Mouse (Mus musculus) kidney, embryonic 15.5 days (tissue): ENCODE results near the gene Vps9d1. TPM values are rescaled to one million over a fixed set of nuclear protein-coding genes. Genes with fewer than 3 reads are reported as not detected.
A peak's percentile ranks its signal among the peaks of the same experiment; 100 is the strongest.

Source experiments
- ATAC-seq: fragments of 200-750 bp; cut with Nextera tagmentation; replicated peaks from 2 replicates; pipeline ENCODE4 v1.8.0; 2017; ENCODE audit warnings: moderate TSS enrichment; ENCODE audit not compliant: low FRiP score
- H3K27ac ChIP-seq: fragments of 300-500 bp; sonication (generic); 2 replicates; pipeline ENCODE4 v1.5.1; 2015; ENCODE audit warnings: mild to moderate bottlenecking, inconsistent platforms
- H3K27me3 ChIP-seq: fragments of 300-500 bp; sonication (generic); 2 replicates; pipeline ENCODE4 v1.6.1; 2015; ENCODE audit warnings: inconsistent platforms
- H3K36me3 ChIP-seq: fragments of 300-500 bp; sonication (generic); 2 replicates; pipeline ENCODE4 v1.6.1; 2015; ENCODE audit warnings: inconsistent platforms
- H3K4me1 ChIP-seq: fragments of 300-500 bp; sonication (generic); 2 replicates; pipeline ENCODE4 v1.6.1; 2015; ENCODE audit warnings: inconsistent platforms
- H3K4me2 ChIP-seq: fragments of 300-500 bp; sonication (generic); 2 replicates; pipeline ENCODE4 v1.6.1; 2015; ENCODE audit warnings: moderate library complexity, mild to moderate bottlenecking, inconsistent platforms
- H3K4me3 ChIP-seq: fragments of 300-500 bp; sonication (generic); replicated peaks from 2 replicates; pipeline ENCODE4 v1.5.1; 2015; ENCODE audit warnings: mild to moderate bottlenecking, inconsistent platforms
- H3K9ac ChIP-seq: fragments of 300-500 bp; sonication (generic); 2 replicates; pipeline ENCODE4 v1.6.1; 2015; ENCODE audit warnings: mild to moderate bottlenecking, inconsistent platforms
- H3K9me3 ChIP-seq: fragments of 300-500 bp; sonication (generic); replicated peaks from 2 replicates; pipeline ENCODE4 v1.6.1; 2016; ENCODE audit warnings: inconsistent platforms
- WGBS: fragments of 180-500 bp; shearing (Covaris S2); methylation state at CpG from one replicate; pipeline ENCODE4 v1.1.7; 2015; ENCODE audit warnings: mixed read lengths; 5-methylcytosine and 5-hydroxymethylcytosine counted together
- polyA plus RNA-seq: library from polyadenylated mRNA; unstranded; fragments of >200 nt; fragmentation: Nextera tagmentation; extraction: Ambion mirVana; gene quantifications from 2 replicates; pipeline ENCODE4 v1.2.1, GENCODE M21; 2015

The Vps9d1 gene
- polyA plus RNA-seq, 1 experiment from 2014 or later: 25.0 TPM

DNA sequence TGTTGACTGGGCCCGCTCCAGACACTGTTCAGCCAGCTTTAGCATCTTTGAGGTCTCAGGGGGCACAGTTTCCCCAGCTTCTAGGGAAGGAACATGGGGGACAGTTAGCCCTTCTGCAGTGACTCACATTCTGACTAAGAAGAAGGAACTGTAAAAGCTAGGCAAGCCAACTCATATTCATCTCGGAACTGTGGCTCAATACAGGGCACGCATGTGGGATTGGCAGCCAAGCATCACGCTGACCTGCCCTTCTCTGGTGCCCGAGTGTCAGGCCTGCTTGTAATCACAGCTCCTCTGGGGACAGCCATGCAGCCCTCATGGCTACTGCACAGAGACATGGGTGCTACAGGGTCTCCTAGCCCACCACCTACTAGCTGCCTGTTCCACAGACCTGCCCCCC lies 3.2 kb downstream of the Vps9d1 start:
- ATAC-seq: no peak
- H3K4me3 ChIP-seq: no peak overlapping the region
- H3K36me3 ChIP-seq: peaks cover 63% of the 10 kb centered on the region
- H3K9me3 ChIP-seq: no peaks in the 10 kb centered on the region
- 94% methylated on average over 5 of the region's 5 CpGs for WGBS
- peaks cover 23% of the 10 kb centered on the region for H3K4me1 ChIP-seq
- H3K27ac ChIP-seq: no peak overlapping the region
- H3K4me2 ChIP-seq: no peak overlapping the region
- no peak overlapping the region for H3K9ac ChIP-seq
- H3K27me3 ChIP-seq: no peaks in the 10 kb centered on the region

DNA sequence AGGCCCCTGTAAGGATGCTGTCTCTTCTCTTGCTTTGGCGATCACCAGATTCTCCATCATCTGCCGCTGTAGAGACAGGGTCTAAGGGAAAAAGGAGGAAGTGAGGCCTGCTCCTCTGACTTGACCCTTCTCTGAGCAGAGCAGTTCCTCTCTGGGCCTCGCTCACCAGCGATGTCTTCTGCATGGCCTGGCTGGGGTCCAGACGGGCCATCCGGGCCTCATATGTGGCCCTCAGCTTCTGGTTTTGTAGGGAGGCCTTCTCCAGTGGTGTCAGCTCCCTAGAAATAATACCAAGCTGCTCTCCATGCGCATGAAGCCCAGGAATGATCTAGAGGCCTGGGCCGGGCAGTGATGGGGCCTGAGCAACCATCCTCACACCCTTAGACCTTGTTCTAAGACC lies 5.6 kb downstream of the Vps9d1 start:
- WGBS: 92% methylated on average over 8 of the region's 8 CpGs
- Histone ChIP-seq H3K9ac (no peak overlapping the region), H3K9me3 (no peaks in the 10 kb centered on the region), H3K27me3 (no peaks in the 10 kb centered on the region), H3K4me3 (no peak overlapping the region), H3K36me3 (peaks cover 84% of the 10 kb centered on the region), H3K27ac (no peak overlapping the region), H3K4me2 (no peak overlapping the region), H3K4me1 (peaks cover 11% of the 10 kb centered on the region)
- no peak for ATAC-seq

DNA sequence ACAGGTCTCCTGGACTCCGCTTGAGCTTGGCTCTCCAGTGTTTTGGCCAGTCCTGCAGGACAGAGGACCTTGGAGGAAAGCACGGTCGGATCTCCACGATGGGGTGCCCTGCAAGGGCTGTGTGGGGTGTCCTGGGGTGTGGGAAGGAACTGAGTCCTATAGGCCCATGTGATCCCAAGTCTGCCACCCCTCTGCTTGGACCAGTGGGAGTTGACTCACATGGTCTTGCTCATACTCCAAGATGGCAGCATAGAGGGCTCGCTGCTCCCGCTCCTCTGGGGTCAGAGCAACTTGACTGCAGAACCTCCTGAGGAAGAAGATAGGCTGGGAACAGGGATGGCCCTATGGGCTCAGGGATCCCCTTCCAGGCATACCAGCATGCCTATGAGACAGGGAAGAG lies 6.4 kb downstream of the Vps9d1 start:
- Histone ChIP-seq H3K4me3 (no peak overlapping the region), H3K27ac (no peak overlapping the region), H3K4me1 (peaks cover 3% of the 10 kb centered on the region), H3K4me2 (no peak overlapping the region), H3K36me3 (peaks cover 91% of the 10 kb centered on the region), H3K27me3 (no peaks in the 10 kb centered on the region), H3K9me3 (no peaks in the 10 kb centered on the region), H3K9ac (no peak overlapping the region)
- ATAC-seq: no peak
- 92% methylated on average over 6 of the region's 6 CpGs for whole genome bisulfite sequencing

DNA sequence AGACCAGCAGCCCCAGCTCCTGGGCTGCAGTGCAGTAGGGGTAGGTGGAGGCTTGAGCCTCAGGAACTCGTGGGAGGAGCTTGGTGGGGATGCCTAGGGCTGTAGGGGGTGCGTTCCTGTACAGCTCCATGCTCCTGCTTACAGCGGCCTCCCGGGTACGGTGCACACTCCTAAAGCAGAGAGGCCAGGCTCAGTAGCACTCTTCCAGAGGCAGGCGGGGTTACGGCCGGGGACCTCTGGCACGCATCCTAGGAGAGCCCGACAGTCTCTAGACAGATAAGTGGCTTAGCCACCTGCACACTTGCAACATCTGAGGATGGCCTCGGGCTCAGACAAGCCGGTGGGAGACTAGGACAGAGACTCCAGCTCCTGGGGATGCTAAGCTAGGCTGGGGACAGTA lies 8.6 kb downstream of the Vps9d1 start:
- H3K9me3 ChIP-seq: no peaks in the 10 kb centered on the region
- no peak overlapping the region for H3K27ac ChIP-seq
- H3K4me2 ChIP-seq: no peak overlapping the region
- WGBS: 90% methylated on average over 12 of the region's 12 CpGs
- no peaks in the 10 kb centered on the region for H3K27me3 ChIP-seq
- peaks cover 86% of the 10 kb centered on the region for H3K36me3 ChIP-seq
- H3K4me1 ChIP-seq: no peaks in the 10 kb centered on the region
- no peak overlapping the region for H3K4me3 ChIP-seq
- H3K9ac ChIP-seq: no peak overlapping the region
- no peak for ATAC-seq

DNA sequence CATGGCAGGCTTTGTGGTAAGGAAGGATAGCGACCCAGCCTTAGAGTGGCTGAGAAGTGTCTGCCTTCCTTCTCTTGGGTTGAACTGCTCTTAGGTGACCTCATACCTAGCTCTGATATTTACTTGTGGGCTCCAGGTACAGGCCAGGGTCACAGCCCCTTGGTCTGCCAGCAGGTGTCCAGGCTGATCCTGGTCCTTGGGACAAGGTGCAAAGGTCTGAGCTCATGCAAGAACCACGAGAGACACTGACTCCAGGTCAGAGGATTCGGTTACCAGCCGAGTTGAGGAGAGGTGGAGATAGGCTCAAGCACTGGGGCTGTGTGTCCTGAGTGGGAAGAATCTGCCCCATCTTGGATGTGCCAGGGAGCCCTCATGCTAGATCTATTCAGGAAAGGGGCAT lies 9.8 kb downstream of the Vps9d1 start:
- Histone ChIP-seq H3K27ac (no peak overlapping the region), H3K27me3 (no peaks in the 10 kb centered on the region), H3K9ac (no peak overlapping the region), H3K9me3 (no peaks in the 10 kb centered on the region), H3K4me2 (no peak overlapping the region), H3K4me3 (no peak overlapping the region), H3K4me1 (no peaks in the 10 kb centered on the region), H3K36me3 (peaks cover 74% of the 10 kb centered on the region)
- no peak for ATAC-seq
- 91% methylated on average over 4 of the region's 4 CpGs for WGBS

DNA sequence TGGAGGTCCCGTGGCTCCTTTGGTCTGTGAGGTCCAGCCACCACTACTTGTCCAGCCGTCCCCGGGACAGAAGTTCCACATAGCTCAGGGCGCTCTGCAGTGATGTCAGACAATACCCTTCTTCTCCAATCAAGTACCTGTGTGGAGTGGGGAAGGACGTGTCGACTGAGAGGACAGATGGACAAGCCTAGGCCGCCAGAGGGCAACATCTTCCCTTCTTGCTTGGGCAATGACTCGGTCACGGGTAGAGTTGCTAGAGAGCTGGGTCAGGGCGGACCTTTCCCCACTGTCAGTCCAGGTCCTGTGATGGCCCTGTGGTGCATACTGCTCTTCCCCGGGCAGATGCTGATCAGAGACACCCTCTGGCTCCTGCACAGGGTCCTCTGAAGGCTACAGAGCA lies 11.1 kb downstream of the Vps9d1 start:
- Histone ChIP-seq H3K36me3 (peaks cover 61% of the 10 kb centered on the region), H3K9ac (no peak overlapping the region), H3K9me3 (no peaks in the 10 kb centered on the region), H3K4me2 (no peak overlapping the region), H3K4me1 (no peaks in the 10 kb centered on the region), H3K4me3 (no peak overlapping the region), H3K27ac (no peak overlapping the region), H3K27me3 (no peaks in the 10 kb centered on the region)
- ATAC-seq: peak; percentile 24
- WGBS: 68% methylated on average over 11 of the region's 11 CpGs

DNA sequence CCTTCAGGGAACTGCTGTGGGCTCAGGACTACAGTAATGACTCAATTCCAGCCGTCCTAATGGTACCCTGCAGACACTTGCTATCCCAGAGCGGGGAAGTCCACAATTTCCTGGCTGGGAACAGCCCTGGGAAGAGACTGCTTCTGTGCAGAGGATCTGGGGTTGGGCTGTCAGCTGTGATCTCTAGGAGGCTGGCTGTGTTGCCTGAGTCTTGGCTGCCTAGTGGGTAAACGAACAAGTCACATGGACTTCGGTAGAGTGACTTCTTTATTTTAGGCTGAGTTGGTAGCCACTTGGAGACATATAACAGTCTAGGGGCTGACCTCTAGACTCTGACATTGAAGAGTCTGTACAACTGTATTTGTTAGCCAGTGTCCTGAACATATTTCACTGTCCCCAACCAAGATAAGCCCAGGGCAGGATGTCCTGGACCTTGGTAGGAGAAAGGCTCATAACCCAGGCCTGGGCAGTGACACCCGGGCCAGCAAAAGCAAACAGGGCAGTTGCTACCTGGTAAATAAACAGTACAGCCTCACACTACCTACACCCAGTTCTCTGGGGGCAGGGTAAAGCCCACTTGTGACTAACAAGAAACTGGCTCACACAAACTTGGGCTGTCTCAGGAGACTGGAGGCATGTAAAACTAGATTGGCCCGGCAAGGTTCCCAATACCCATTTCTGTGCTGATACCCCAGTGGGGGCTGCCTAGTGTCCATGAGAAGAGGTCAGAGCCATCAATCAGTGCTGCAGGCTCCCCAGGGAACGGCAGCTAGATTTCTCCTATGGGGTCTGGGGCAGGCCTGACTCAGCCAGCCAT lies 11.8 kb downstream of the Vps9d1 start:
- H3K36me3 ChIP-seq: peaks cover 54% of the 10 kb centered on the region
- ATAC-seq: no peak
- H3K4me1 ChIP-seq: no peaks in the 10 kb centered on the region
- no peaks in the 10 kb centered on the region for H3K9me3 ChIP-seq
- no peak overlapping the region for H3K4me3 ChIP-seq
- H3K9ac ChIP-seq: no peak overlapping the region
- H3K4me2 ChIP-seq: no peak overlapping the region
- 76% methylated on average over 7 of the region's 7 CpGs for WGBS
- no peaks in the 10 kb centered on the region for H3K27me3 ChIP-seq
- no peak overlapping the region for H3K27ac ChIP-seq

DNA sequence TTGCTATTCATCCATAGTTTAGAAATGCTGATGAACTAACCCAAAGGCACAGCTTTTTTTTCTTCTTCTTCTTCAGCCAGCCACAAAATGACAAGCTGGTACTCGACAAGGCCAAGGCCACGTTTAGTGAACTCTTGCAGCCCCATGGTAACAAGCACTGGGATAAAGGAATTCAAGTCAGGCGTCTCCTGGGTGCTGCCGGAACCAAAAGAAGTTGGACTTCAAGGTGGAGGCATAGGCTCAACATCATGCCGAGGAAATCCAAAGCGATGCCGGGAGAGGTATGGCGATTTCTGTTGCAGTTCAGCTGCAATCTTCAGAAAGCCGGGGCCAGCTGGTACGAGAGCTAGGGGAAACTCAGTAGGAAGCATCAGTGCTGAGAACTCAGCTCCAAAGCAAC lies 14.8 kb downstream of the Vps9d1 start:
- 89% methylated on average over 10 of the region's 10 CpGs for WGBS
- H3K9ac ChIP-seq: no peak overlapping the region
- peaks cover 12% of the 10 kb centered on the region for H3K27me3 ChIP-seq
- peaks cover 24% of the 10 kb centered on the region for H3K36me3 ChIP-seq
- no peak overlapping the region for H3K4me3 ChIP-seq
- no peak overlapping the region for H3K27ac ChIP-seq
- no peak for ATAC-seq
- H3K4me2 ChIP-seq: no peak overlapping the region
- H3K4me1 ChIP-seq: peaks cover 23% of the 10 kb centered on the region
- no peaks in the 10 kb centered on the region for H3K9me3 ChIP-seq

DNA sequence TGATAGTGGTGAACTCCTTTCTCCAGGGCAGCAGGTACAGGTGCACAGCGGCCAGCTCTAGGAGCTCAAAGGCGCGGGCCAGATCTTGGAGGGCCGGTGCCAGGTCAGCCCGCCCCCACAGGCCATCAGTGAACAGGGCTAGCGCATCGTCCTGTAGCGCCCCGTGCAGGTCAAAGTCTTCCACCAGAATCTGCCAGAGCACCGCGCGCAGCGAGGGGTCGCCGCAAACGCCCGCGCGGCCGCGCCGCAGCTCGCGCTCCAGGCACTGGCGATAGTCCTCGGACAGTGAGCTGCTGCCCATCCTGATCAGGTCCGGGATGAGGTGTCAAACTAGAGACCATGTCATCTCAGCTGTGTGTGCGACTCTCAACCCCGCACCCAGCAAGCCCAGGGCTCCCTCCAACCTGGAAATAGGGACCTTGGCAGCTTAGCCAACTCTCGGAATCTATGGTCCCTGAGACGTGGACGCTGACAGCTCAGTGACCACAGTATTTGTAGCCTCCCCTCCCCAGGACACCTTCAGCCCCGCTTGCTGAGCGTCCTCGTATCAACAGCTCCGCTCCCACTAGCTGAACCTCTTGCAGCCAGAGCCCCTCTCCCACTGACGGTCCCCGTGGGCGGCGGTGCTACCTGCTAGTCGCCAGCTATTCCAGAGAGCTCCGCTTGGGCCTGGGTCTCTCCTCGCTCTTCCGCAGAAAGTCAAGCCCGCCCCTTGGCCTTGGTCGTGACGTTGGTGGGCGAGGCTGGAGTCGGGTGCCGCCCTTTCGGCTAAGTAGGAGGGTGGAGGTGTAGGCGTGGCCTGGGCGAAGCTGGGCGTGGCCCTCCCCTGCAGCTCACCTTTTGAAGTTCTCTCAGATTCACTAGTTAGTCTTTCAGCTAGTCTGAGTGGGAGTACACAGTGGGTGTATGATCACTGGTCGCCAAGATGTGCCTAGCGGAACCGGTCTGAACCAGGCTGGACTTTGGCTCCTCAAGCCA lies 18.3 kb downstream of the Vps9d1 start, which contains the start of gene Spata2l:
Gene Spata2l (minus strand): TSS at position 714 of the 978 bp plus-strand sequence.
- H3K9me3 ChIP-seq: no peaks in the 10 kb centered on the region
- peak within 1 kb of the TSS; percentile 33; the same call in 1 of the 2 replicates for H3K27ac ChIP-seq
- peaks cover 28% of the 10 kb centered on the region for H3K27me3 ChIP-seq
- H3K4me2 ChIP-seq: peak within 1 kb of the TSS; percentile 88
- no peaks in the 10 kb centered on the region for H3K36me3 ChIP-seq
- WGBS: under 1% methylated on average over 57 of the region's 57 CpGs
- peak within 1 kb of the TSS; percentile 61 for H3K4me3 ChIP-seq
- peaks cover 35% of the 10 kb centered on the region for H3K4me1 ChIP-seq
- peak within 1 kb of the TSS; percentile 58 for H3K9ac ChIP-seq
- ATAC-seq: peak; percentile 89

DNA sequence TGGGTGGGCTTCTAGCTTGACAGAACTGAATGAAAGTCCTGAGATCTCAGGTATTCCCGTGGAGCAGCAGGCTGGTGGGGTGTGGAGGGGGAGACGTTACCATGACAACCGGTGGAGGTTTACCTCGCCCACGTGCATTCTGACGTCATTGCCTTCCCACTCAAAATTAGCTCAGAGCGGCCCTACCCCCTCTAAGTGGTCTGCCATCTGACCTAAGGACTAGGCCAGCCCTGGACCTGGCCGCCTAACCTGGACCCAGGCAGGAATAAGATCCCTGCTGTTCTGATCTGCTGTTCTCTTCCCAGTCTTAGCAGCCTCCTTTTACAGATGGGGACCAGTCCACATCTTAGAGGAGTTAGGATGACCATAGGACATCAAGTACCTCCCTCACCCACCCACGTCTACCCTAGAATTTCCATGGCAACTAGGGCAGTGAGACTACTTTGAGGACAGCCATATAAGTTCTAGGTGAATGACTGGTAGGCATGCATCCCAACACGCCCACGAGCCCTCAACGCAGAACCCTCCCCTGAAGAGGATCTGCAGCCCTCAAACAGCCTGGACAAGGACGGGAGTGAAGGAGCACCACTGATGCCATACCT lies 19.1 kb downstream of the Vps9d1 start:
- Histone ChIP-seq H3K4me2 (peak overlapping the region; percentile 88), H3K4me1 (peaks cover 35% of the 10 kb centered on the region), H3K9ac (peak overlapping the region; percentile 58), H3K27me3 (peaks cover 28% of the 10 kb centered on the region), H3K4me3 (peak overlapping the region; percentile 61), H3K27ac (no peak overlapping the region), H3K36me3 (peaks cover 2% of the 10 kb centered on the region; the same call in 1 of the 2 replicates), H3K9me3 (no peaks in the 10 kb centered on the region)
- 17% methylated on average over 13 of the region's 13 CpGs for WGBS
- peak; percentile 10; the same call in 1 of the 2 replicates for ATAC-seq

DNA sequence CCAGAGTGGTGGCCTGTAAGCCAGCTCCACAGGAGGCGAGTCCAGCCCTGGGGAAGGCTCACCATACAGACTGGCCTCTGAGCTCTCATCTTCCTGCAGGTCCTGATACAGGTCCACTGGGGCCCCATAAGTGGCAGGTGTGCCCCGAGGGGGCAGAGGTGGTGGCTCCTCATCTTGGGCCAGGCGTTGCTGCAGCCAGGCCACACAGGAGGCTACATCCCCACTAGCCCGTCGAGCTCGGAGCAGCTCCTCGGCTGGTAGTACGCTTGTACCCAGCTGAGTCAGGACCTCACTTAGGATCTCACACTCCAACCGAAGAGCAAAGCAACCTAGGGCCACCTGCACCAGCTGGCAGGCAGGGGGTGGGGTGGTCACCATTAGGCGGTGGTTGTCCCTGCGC lies 20.4 kb downstream of the Vps9d1 start:
- ATAC-seq: no peak
- Histone ChIP-seq H3K9me3 (no peaks in the 10 kb centered on the region), H3K9ac (no peak overlapping the region), H3K27me3 (peaks cover 28% of the 10 kb centered on the region), H3K4me1 (peaks cover 35% of the 10 kb centered on the region), H3K27ac (no peak overlapping the region), H3K4me2 (no peak overlapping the region), H3K36me3 (peaks cover 13% of the 10 kb centered on the region), H3K4me3 (no peak overlapping the region)
- WGBS: 75% methylated on average over 11 of the region's 11 CpGs

DNA sequence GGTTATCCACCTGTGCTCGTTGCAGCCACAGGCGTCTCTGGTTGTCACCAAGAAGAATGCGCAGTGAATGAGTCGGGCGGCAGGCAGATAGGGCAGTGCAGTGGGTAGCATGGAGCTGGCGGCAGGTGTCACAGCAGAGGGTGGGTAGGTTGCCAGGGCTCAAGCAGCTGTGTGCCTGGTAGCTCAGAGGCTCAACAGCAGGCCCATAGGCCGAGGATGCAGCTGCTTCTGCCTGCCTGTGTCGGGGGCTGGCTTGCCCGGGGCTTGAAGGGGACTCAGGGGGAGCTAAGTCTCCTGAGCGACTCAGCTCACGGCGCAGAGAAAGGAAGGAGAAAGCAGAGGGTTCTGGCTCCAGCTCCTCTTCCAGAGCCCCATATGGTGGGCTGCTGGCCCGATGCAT lies 20.8 kb downstream of the Vps9d1 start:
- H3K27ac ChIP-seq: no peak overlapping the region
- H3K27me3 ChIP-seq: peaks cover 28% of the 10 kb centered on the region
- H3K9me3 ChIP-seq: no peaks in the 10 kb centered on the region
- no peak for ATAC-seq
- H3K4me3 ChIP-seq: no peak overlapping the region
- peaks cover 18% of the 10 kb centered on the region for H3K36me3 ChIP-seq
- peaks cover 35% of the 10 kb centered on the region for H3K4me1 ChIP-seq
- 61% methylated on average over 13 of the region's 13 CpGs for WGBS
- H3K4me2 ChIP-seq: no peak overlapping the region
- no peak overlapping the region for H3K9ac ChIP-seq
